Mouse (Mus musculus) gastrocnemius, adult 2 months (tissue): ENCODE data around the gene Zfhx3. TPM values are rescaled to one million over a fixed set of nuclear protein-coding genes. Genes with fewer than 3 reads are reported as not detected.

Experiments
- DNase-seq: peaks from one replicate; pipeline ENCODE4 v3.0.0; 2022
- H3K27ac ChIP-seq: fragments of 200-600 bp; 2 replicates; pipeline ENCODE4 v1.8.1; 2022; ENCODE audit warnings: mild to moderate bottlenecking
- H3K4me3 ChIP-seq: fragments of 200-600 bp; 2 replicates; pipeline ENCODE4 v1.8.1; 2022; ENCODE audit warnings: mild to moderate bottlenecking, moderate library complexity
- CTCF ChIP-seq: fragments of 200-600 bp; IDR thresholded peaks from 2 replicates; pipeline ENCODE4 v1.8.1; 2022; ENCODE audit warnings: antibody characterized with exemption, mild to moderate bottlenecking, moderate library complexity
- intact Hi-C: fragments of 180-260 bp; cut with DNase I; formaldehyde crosslinking; loops from one replicate; pipeline ENCODE4 v1.15.1; 2025
- total RNA-seq, 2 experiments: library from RNA; stranded (reverse); gene quantifications; 2 replicates each; pipeline ENCODE4 v1.2.3; 2021

Gene Zfhx3
- total RNA-seq, 2 experiments from 2014 or later = 14.1 to 17.7 TPM

- Histone ChIP-seq H3K4me3 (no peak overlapping the region), H3K27ac (peak overlapping the region; percentile 28; the same call in 1 of the 2 replicates)
- DNase-seq = no peak
- no peak for TF ChIP-seq CTCF
- intact Hi-C loops = loop anchor here (10.0 kb wide), 1 partner anchor 269 kb away; no protein-coding TSS in a partner anchor
These were observed 973.0 kb downstream of the Zfhx3 start for GRCm38 (mm10) chr8:108915425-108915824.

DNA sequence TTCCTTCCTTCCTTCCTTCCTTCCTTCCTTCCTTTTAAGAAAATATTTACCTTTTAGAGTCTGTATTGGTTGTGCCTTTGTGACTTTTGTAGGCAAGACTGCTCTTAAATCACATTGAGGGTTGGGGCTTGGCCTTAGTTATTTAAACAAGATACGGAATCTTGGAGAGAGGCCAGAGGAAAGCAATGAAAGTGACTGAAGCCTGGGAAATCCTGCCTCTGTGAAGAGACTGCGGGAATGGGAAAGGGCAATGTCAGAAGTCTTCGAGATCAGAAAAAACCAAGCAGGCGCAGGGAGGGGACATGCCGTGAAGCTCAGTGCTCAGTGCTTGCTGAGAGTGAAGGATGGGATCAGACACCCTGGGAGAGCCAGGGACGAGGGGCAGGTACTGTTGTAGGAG, 973.4 kb downstream of the Zfhx3 start:
- H3K4me3 ChIP-seq = no peak overlapping the region
- intact Hi-C loops = loop anchor here (10.0 kb wide), 1 partner anchor 269 kb away; no protein-coding TSS in a partner anchor
- TF ChIP-seq CTCF = no peak
- H3K27ac ChIP-seq = peak overlapping the region; percentile 16; the same call in 1 of the 2 replicates
- DNase-seq = no peak

GRCm38 (mm10) chr8:108920151-108920550, 977.7 kb downstream of the Zfhx3 start:
- no peak for TF ChIP-seq CTCF
- DNase-seq = no peak
- Histone ChIP-seq H3K27ac (no peak overlapping the region), H3K4me3 (no peak overlapping the region)
- intact Hi-C loops = no loop called here

GRCm38 (mm10) chr8:108923161-108923560, 980.7 kb downstream of the Zfhx3 start:
- peak; percentile 31 for TF ChIP-seq CTCF
- intact Hi-C loops = no loop called here
- no peak for DNase-seq
- no peak overlapping the region for H3K4me3 ChIP-seq
- H3K27ac ChIP-seq = no peak overlapping the region

GRCm38 (mm10) chr8:108924526-108924925, 982.1 kb downstream of the Zfhx3 start:
- Histone ChIP-seq H3K27ac (no peak overlapping the region), H3K4me3 (no peak overlapping the region)
- no peak for TF ChIP-seq CTCF
- intact Hi-C loops = no loop called here
- peak; percentile 53 for DNase-seq

DNA sequence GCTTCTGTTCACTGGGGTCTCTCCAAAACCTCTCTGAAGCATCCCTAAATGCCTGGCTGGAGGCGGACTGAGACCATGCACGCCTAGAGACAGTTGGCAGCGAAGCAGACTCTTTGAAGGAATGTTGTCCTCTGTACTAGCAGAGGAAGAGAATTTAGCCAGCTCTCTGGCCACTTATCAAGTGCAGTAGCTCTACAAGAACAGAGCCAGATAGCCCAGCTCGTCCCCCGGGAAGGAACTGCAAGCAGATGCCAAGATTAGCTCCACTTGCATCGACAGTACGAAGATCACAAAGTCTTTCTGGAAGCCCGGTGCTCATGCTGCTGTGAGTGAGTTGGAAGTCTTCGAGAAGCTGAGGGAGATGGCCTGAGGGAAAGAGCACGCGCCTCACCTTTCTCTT, 983.7 kb downstream of the Zfhx3 start:
- Histone ChIP-seq H3K4me3 (no peak overlapping the region), H3K27ac (no peak overlapping the region)
- no peak for TF ChIP-seq CTCF
- intact Hi-C loops = no loop called here
- peak; percentile 78 for DNase-seq

- no peak for TF ChIP-seq CTCF
- H3K27ac ChIP-seq = no peak overlapping the region
- no peak overlapping the region for H3K4me3 ChIP-seq
- DNase-seq = no peak
- intact Hi-C loops = no loop called here
These were observed 988.2 kb downstream of the Zfhx3 start for GRCm38 (mm10) chr8:108930635-108931034.

DNA sequence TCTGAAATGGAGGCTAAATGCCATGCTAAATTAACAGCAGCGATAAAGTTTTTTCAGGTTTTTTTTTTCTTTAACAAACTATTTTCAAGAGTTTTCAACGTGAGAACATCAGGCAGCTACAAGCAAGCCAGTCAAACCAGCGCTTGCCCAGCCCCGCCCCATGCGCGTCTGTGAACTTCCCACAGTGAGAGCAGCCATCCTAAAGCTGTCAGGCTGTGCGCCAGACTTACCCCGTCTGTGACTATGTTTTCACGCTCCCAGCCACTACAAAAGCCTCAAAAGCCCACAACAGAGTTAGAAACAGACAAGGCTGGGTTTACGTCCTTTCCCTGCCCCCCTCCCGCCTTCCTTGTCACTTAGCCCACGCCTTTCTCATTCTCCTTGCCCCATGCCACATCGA, 989.4 kb downstream of the Zfhx3 start:
- H3K27ac ChIP-seq = no peak overlapping the region
- no peak overlapping the region for H3K4me3 ChIP-seq
- TF ChIP-seq CTCF = no peak
- intact Hi-C loops = no loop called here
- no peak for DNase-seq

DNA sequence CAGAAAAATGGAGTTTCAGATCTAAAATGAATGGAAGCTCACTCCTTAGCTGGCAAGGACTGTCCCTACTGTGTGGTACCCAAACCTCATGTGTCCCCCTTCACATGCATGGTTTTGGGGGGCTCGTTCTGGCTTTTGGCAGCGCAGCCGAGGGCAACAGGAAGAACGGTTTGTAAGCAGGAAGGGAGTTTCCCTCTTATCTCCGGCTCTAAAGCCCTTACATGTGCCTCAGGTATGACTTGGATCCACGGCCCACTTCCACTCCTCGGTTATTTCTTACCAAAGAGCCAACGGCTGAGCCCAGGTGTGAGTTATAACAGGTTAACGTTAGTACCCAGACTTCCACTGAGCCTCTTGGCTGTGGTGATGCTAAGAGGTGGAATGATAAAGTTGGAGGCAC, 990.3 kb downstream of the Zfhx3 start:
- intact Hi-C loops = no loop called here
- Histone ChIP-seq H3K27ac (no peak overlapping the region), H3K4me3 (no peak overlapping the region)
- TF ChIP-seq CTCF = no peak
- no peak for DNase-seq

DNA sequence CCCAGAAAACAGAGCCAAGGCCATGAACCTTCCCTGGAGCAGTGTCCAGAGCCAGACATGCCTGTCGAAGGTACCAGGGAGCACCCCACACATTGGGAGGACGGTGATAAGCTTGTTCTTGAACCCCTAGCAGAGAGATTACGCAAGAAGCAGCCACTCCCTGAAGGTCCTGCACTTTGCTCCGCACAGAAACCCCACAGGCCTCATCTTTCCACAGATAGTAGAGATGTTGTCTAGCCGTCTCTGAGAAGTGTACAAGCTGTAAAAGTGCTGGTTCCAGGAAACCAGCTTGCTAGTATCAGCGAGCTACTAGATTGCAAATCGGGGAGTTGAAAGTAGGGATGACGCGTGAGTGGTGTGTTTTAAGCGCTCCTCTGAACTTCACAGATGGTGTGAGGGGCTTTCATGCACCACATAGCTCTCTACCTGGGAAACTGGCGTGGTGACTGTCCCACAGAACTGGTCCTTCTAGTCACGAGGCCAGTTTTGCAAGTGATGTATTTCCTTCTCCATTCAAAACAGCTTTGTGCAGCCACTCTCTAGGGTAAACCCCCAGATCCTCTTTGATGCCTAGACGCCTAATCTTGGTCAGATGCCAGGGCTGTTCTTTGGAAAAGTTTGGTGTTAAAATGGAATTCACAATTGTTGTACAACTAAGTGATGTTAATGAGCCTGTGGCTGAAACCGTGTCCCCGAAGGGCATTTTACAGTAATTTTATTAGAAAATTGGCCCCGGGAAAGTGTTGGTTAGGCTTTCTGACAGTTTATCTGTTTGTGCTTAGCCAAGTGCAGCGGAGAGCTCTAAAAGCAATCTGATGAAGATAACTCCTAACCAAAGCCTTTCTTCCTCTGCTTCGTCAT, 993.6 kb downstream of the Zfhx3 start:
- TF ChIP-seq CTCF = no peak
- intact Hi-C loops = no loop called here

GRCm38 (mm10) chr8:108936695-108937448, 994.4 kb downstream of the Zfhx3 start:
- H3K27ac ChIP-seq = no peak overlapping the region
- DNase-seq = no peak
- H3K4me3 ChIP-seq = no peak overlapping the region
- TF ChIP-seq CTCF = no peak
- intact Hi-C loops = no loop called here

More for the DNA sequence above, 993.6 kb downstream of the Zfhx3 start:
- H3K4me3 ChIP-seq = no peak overlapping the region
- H3K27ac ChIP-seq = no peak overlapping the region
- DNase-seq = no peak

GRCm38 (mm10) chr8:108937904-108938455, 995.5 kb downstream of the Zfhx3 start:
- H3K4me3 ChIP-seq = no peak overlapping the region
- no peak for DNase-seq
- intact Hi-C loops = no loop called here
- no peak for TF ChIP-seq CTCF
- H3K27ac ChIP-seq = no peak overlapping the region

DNA sequence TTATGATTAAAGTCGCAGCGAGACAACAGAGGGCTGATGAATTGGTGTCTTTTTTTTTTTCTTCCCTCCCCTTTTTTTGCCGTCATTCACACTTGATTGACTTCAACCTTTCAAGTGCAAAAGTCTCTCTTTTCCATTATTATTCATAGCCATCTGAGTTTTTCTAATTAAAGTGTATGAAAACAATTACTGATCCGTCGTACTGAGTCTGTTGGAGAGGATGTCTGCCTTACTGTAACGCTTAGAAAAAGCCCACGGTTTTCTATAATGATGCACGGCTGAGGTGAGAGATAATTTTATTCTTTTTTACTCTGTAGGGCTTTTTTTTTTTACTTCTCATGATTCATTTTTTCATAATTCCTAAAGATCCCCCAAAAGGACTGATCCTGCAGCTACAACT, 1000.2 kb downstream of the Zfhx3 start:
- Histone ChIP-seq H3K4me3 (no peak overlapping the region), H3K27ac (no peak overlapping the region)
- TF ChIP-seq CTCF = no peak
- intact Hi-C loops = no loop called here
- DNase-seq = no peak
